Mouse (Mus musculus): Measurements from ENCODE around the gene A930018P22Rik. TPM values are rescaled to one million over a fixed set of nuclear protein-coding genes. Genes with fewer than 3 reads are reported as not detected.

The A930018P22Rik gene
- polyA plus RNA-seq, 1 experiment from 2014 or later, result not detected

DNA sequence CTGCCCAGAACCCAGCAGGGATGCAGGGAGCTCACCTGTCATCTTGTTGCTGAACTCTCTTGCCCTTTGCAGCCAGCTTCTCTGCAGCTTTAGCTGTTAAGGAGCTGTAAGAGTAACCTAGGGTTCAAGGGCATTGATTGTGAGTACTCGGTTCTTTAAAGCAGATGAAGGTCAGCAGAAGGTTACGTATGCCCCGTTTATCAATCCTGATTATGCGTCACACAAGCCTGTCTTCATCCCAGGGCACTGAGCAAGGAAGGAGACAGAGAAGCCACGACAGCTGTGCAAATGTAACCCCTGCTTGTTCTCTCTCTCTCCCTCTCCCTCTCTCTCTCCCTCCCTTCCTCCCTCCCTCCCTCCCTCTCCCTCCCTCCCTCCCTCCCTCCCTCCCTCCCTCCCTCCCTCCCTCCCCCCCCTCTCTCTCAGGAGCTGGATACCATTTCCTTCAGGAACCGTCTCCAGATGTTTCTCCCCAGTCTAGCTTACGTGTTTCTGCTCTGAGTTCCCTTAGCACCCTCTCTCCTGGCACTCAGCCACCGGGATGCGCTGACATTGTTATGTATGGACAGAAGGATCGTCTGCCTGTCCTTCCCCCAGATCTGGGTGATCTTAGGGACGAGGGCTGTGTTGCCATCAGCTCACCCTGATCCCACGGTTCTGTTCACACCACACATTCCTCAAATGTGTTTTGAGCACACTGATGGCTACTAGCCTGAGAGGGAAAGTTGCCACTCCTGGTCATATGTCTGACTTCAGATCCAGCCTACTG, 10.7 kb downstream of the A930018P22Rik start:
- H3K4me1 ChIP-seq (ENCODE audit: control insufficient read depth, insufficient read depth, low read length), result no peaks in the 10 kb centered on the region
- H3K9ac ChIP-seq (replicated peaks; ENCODE audit: low read length), result no peak overlapping the region
- no peaks in the 10 kb centered on the region for H3K9me3 ChIP-seq (replicated peaks; ENCODE audit: control insufficient read depth, low read length)
- no peaks in the 10 kb centered on the region for H3K27me3 ChIP-seq (ENCODE audit: control insufficient read depth, insufficient read depth, low read length)
- no peak for ATAC-seq (replicated peaks; ENCODE audit: insufficient number of reproducible peaks, low FRiP score, low TSS enrichment, low read depth)
- no peak for DNase-seq (ENCODE audit: low spot score)
- H3K36me3 ChIP-seq (replicated peaks; ENCODE audit: control insufficient read depth, insufficient read depth, low read depth, low read length), result no peaks in the 10 kb centered on the region
- no peak overlapping the region for H3K4me3 ChIP-seq (ENCODE audit: low read depth, low read length)
- H3K4me2 ChIP-seq (ENCODE audit: low read depth, low read length), result no peak overlapping the region
- no peak overlapping the region for H3K27ac ChIP-seq (replicated peaks; ENCODE audit: low read depth, low read length)
- 42% methylated on average over 11 of the region's 12 CpGs for WGBS

DNA sequence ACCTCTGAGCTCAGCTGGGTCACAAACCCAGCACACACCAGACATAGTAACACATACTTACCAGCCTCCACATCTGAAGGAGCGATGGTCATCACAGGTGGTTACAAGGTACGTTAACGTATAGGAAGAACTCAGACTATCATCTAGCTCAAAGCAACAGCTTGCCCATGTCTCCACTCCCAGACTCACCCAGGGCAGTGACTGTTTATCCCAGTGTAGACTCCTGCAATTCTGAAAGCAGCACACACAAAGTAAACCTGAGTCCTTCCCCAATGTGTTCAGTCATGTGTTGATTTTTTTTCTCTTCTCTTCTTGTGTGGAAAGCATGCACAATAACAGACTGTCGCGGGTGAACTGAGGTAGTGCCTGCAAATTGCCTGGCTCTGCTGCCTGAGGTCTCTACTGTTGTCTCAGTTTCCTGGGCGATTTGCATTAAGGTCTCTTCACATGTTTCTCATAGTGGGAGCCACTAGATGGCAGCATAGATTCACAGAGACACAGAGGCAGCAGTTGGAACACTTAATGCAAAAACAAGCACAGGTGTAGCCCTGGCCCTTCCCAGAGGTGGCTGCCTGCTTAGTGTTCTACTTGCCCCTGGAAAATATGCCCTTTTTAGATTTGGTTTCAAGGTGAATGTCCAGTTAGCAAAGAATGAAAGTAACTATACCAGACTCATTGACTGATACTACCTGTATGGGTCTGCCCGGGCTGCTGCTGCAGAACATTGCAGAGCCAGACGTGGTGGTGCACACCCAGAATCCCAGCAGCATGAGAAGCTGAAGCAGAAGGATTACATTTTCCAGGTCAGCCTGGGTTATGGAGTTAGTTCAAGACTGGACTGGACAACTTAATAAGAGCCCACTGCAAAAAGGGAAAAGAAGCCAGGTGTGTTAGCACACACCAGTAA, 11.8 kb downstream of the A930018P22Rik start:
- 0 out of 2 replicates have a peak, but pooled peaks have one; percentile 36 for ATAC-seq (replicated peaks; ENCODE audit: insufficient number of reproducible peaks, low FRiP score, low TSS enrichment, low read depth)
- WGBS, result 47% methylated on average over 8 of the region's 8 CpGs
- no peaks in the 10 kb centered on the region for H3K27me3 ChIP-seq (ENCODE audit: control insufficient read depth, insufficient read depth, low read length)

DNA sequence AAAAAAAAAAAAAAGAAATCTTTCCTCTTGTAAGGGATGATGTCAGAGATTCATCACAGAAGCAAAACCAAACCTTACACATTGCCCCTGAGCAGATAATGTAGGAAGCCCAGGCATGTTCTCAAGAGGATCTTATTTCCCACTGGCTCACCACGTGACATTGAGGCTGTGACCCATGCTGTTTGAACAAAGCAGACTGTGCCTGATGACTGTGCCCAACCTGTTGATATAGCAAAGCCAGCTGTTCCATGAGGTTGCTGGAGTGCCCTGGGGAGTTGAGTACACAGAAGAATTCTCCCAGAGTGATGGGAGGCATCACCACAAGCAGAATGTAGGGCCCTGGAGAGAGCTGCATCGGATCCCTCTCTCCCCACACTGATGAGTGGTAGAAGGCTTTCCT, 13.4 kb downstream of the A930018P22Rik start:
- H3K27ac ChIP-seq (replicated peaks; ENCODE audit: low read depth, low read length), result no peak overlapping the region
- H3K9me3 ChIP-seq (replicated peaks; ENCODE audit: control insufficient read depth, low read length), result no peaks in the 10 kb centered on the region
- H3K36me3 ChIP-seq (replicated peaks; ENCODE audit: control insufficient read depth, insufficient read depth, low read depth, low read length), result no peaks in the 10 kb centered on the region
- DNase-seq (ENCODE audit: low spot score) (no peak), ATAC-seq (replicated peaks; ENCODE audit: insufficient number of reproducible peaks, low FRiP score, low TSS enrichment, low read depth) (no peak; the same call in 1 of the 2 replicates)
- no peak overlapping the region for H3K4me3 ChIP-seq (ENCODE audit: low read depth, low read length)
- WGBS, result 47% methylated on average over 2 of the region's 2 CpGs
- H3K4me1 ChIP-seq (ENCODE audit: control insufficient read depth, insufficient read depth, low read length), result no peaks in the 10 kb centered on the region
- H3K4me2 ChIP-seq (ENCODE audit: low read depth, low read length), result no peak overlapping the region
- no peak overlapping the region for H3K9ac ChIP-seq (replicated peaks; ENCODE audit: low read length)
- H3K27me3 ChIP-seq (ENCODE audit: control insufficient read depth, insufficient read depth, low read length), result no peaks in the 10 kb centered on the region

More for the DNA sequence above, 11.8 kb downstream of the A930018P22Rik start:
- peak; percentile 89 for DNase-seq (ENCODE audit: low spot score)
- Histone ChIP-seq H3K4me2 (ENCODE audit: low read depth, low read length) (no peak overlapping the region), H3K9ac (replicated peaks; ENCODE audit: low read length) (no peak overlapping the region), H3K4me1 (ENCODE audit: control insufficient read depth, insufficient read depth, low read length) (no peaks in the 10 kb centered on the region), H3K27ac (replicated peaks; ENCODE audit: low read depth, low read length) (no peak overlapping the region), H3K9me3 (replicated peaks; ENCODE audit: control insufficient read depth, low read length) (no peaks in the 10 kb centered on the region), H3K4me3 (ENCODE audit: low read depth, low read length) (no peak overlapping the region), H3K36me3 (replicated peaks; ENCODE audit: control insufficient read depth, insufficient read depth, low read depth, low read length) (no peaks in the 10 kb centered on the region)

DNA sequence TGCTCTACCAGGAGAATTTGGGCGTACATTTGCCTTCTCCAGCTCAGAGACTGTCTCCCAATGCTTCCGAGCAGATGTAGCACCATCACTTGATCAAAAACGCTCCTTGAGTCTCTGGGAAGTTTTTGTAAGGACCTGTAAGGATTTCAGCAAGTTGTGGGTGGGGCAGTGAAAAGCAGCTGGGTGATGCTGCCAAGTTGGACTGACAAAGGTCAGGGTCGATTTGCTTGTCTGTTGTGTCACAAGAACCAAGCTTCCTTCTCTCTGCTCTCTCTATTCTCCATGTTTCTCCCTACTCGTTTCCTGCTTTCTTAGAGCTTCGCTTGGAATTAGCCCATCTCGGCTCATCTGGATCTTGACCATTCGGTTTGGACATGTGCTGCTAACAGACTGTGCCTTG, 19.6 kb downstream of the A930018P22Rik start:
- WGBS, result 90% methylated on average over 8 of the region's 8 CpGs
- no peaks in the 10 kb centered on the region for H3K36me3 ChIP-seq (replicated peaks; ENCODE audit: control insufficient read depth, insufficient read depth, low read depth, low read length)
- H3K27ac ChIP-seq (replicated peaks; ENCODE audit: low read depth, low read length), result no peak overlapping the region
- DNase-seq (ENCODE audit: low spot score) (no peak), ATAC-seq (replicated peaks; ENCODE audit: insufficient number of reproducible peaks, low FRiP score, low TSS enrichment, low read depth) (no peak)
- no peaks in the 10 kb centered on the region for H3K9me3 ChIP-seq (replicated peaks; ENCODE audit: control insufficient read depth, low read length)
- H3K4me3 ChIP-seq (ENCODE audit: low read depth, low read length), result no peak overlapping the region
- no peaks in the 10 kb centered on the region for H3K27me3 ChIP-seq (ENCODE audit: control insufficient read depth, insufficient read depth, low read length)
- no peak overlapping the region for H3K9ac ChIP-seq (replicated peaks; ENCODE audit: low read length)
- H3K4me2 ChIP-seq (ENCODE audit: low read depth, low read length), result no peak overlapping the region
- no peaks in the 10 kb centered on the region for H3K4me1 ChIP-seq (ENCODE audit: control insufficient read depth, insufficient read depth, low read length)

DNA sequence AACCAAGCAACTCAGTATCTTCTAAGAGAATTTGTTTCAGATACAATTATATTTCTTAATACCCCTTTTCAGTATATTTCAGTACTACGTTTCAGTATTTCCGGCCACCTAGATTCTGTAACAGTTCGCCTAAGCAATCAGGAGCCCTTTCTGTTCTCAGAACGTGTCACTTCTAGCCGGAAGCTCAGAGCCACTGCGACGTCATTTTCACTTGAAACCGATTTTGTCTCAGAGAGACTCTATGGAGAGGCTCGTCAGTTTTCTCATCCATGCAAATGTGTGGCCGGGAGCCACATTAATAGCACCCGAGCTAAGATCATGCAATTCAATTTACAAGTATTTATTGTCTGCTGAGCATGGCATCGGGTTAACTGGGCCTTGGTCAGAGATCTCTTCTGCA, 21.4 kb downstream of the A930018P22Rik start:
- 91% methylated on average over 12 of the region's 12 CpGs for WGBS
- Histone ChIP-seq H3K27ac (replicated peaks; ENCODE audit: low read depth, low read length) (no peak overlapping the region), H3K4me3 (ENCODE audit: low read depth, low read length) (no peak overlapping the region), H3K9ac (replicated peaks; ENCODE audit: low read length) (no peak overlapping the region), H3K36me3 (replicated peaks; ENCODE audit: control insufficient read depth, insufficient read depth, low read depth, low read length) (no peaks in the 10 kb centered on the region), H3K4me1 (ENCODE audit: control insufficient read depth, insufficient read depth, low read length) (no peaks in the 10 kb centered on the region), H3K4me2 (ENCODE audit: low read depth, low read length) (no peak overlapping the region), H3K9me3 (replicated peaks; ENCODE audit: control insufficient read depth, low read length) (no peaks in the 10 kb centered on the region), H3K27me3 (ENCODE audit: control insufficient read depth, insufficient read depth, low read length) (no peaks in the 10 kb centered on the region)
- no peak for DNase-seq (ENCODE audit: low spot score)
- ATAC-seq (replicated peaks; ENCODE audit: insufficient number of reproducible peaks, low FRiP score, low TSS enrichment, low read depth), result no peak

DNA sequence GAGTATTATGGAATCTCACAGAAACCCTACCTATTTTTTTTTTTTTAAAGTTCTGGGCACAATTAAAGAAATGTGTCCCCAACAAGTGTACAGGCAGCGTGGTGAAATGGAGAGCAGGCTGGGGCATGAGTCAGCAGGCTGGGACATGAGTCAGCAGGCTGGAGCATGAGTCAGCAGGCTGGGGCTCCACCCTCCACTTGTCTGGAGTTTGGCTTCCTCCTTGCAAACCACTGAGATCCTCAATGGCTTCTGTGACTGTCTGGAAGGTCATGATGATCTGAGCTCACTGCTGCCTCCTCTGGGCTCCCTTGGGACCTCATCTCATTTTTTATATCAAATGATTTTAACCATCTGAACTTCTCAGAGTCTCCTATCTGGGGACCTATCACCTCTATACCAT, 23.4 kb downstream of the A930018P22Rik start:
- WGBS, result 60% methylated on average over 1 of the region's 1 CpGs
- Histone ChIP-seq H3K4me1 (ENCODE audit: control insufficient read depth, insufficient read depth, low read length) (no peaks in the 10 kb centered on the region), H3K4me2 (ENCODE audit: low read depth, low read length) (no peak overlapping the region), H3K9ac (replicated peaks; ENCODE audit: low read length) (no peak overlapping the region), H3K27me3 (ENCODE audit: control insufficient read depth, insufficient read depth, low read length) (no peaks in the 10 kb centered on the region), H3K9me3 (replicated peaks; ENCODE audit: control insufficient read depth, low read length) (no peaks in the 10 kb centered on the region), H3K4me3 (ENCODE audit: low read depth, low read length) (no peak overlapping the region), H3K27ac (replicated peaks; ENCODE audit: low read depth, low read length) (no peak overlapping the region), H3K36me3 (replicated peaks; ENCODE audit: control insufficient read depth, insufficient read depth, low read depth, low read length) (no peaks in the 10 kb centered on the region)
- no peak for DNase-seq (ENCODE audit: low spot score)
- ATAC-seq (replicated peaks; ENCODE audit: insufficient number of reproducible peaks, low FRiP score, low TSS enrichment, low read depth), result no peak

DNA sequence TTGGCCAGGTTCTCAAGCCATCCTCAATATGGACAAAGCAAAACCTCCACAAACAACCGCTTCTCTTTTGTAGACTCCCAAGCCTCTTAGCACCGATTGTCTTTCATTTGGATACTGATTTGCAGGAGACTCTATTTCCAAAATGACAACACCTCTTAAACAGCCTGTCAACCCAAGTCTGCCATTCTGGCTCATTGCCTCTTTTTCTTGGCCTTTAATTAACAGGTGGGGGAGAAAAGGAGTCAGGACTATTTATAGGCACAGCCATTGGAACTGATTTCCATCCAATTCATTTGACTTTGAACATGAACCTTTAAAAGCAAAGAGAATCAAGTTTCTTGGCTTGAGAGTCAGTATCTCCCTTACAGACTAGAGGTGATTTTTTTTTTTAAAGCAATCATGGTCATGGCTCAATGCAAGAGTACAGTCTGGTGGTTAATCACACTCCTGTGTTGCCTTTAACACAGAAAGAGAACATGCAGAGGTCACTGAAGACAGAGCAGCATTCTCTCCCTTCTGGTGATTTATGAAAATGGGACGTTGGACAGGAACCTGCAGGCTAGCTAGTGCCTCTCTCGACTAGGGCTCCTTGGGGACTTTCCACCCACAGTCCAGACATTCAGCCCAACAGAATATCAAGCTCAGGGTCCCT, 25.5 kb downstream of the A930018P22Rik start:
- ATAC-seq (replicated peaks; ENCODE audit: insufficient number of reproducible peaks, low FRiP score, low TSS enrichment, low read depth) (no peak), DNase-seq (ENCODE audit: low spot score) (no peak)
- Histone ChIP-seq H3K4me1 (ENCODE audit: control insufficient read depth, insufficient read depth, low read length) (no peaks in the 10 kb centered on the region), H3K27ac (replicated peaks; ENCODE audit: low read depth, low read length) (no peak overlapping the region), H3K9ac (replicated peaks; ENCODE audit: low read length) (no peak overlapping the region), H3K36me3 (replicated peaks; ENCODE audit: control insufficient read depth, insufficient read depth, low read depth, low read length) (no peaks in the 10 kb centered on the region), H3K9me3 (replicated peaks; ENCODE audit: control insufficient read depth, low read length) (no peaks in the 10 kb centered on the region), H3K4me3 (ENCODE audit: low read depth, low read length) (no peak overlapping the region), H3K27me3 (ENCODE audit: control insufficient read depth, insufficient read depth, low read length) (no peaks in the 10 kb centered on the region), H3K4me2 (ENCODE audit: low read depth, low read length) (no peak overlapping the region)
- WGBS, result 80% methylated on average over 4 of the region's 4 CpGs

All from embryonic facial prominence, embryonic 11.5 days (tissue).